Mouse (Mus musculus) left cerebral cortex, postnatal 10 days (tissue): ENCODE data around the gene Abr. TPM values are rescaled to one million over a fixed set of nuclear protein-coding genes. Genes with fewer than 3 reads are reported as not detected.

Experiments used
- DNase-seq, 2 experiments: peaks; one replicate each; pipeline ENCODE4 v3.0.0; 2021 to 2022; ENCODE audit warnings: low spot score in 2 of 2, mixed read lengths in 1 of 2; ENCODE audit errors: extremely low spot score in 1 of 2
- intact Hi-C: fragments of 180-260 bp; cut with DNase I; formaldehyde crosslinking; loops from one replicate; pipeline ENCODE4 v1.15.1; 2025
- total RNA-seq, 2 experiments: library from RNA; stranded (reverse); gene quantifications; 2 replicates each; pipeline ENCODE4 v1.2.3; 2021

The Abr gene
- 100 to 1,000 TPM; 322 to 328 TPM for total RNA-seq

- intact Hi-C loops: no loop called here
- DNase-seq: peak; percentile 11 to 68
Measured at GRCm38 (mm10) chr11:76622152-76622565, at the start of gene Abr. Gene Abr (minus strand): TSS chr11:76622314.

- no peak for DNase-seq
- intact Hi-C loops: no loop called here
Measured at GRCm38 (mm10) chr11:76667807-76668206, 45.7 kb upstream of the Abr start.

GRCm38 (mm10) chr11:76666002-76666649, 44.0 kb upstream of the Abr start:
- intact Hi-C loops: no loop called here
- DNase-seq: no peak

- no peak for DNase-seq
- intact Hi-C loops: no loop called here
Measured at GRCm38 (mm10) chr11:76661790-76662468, 39.8 kb upstream of the Abr start.

- intact Hi-C loops: loop anchor here (5.0 kb wide), 1 partner anchor 83 kb away; no protein-coding TSS in a partner anchor
- DNase-seq: no peak
Measured at GRCm38 (mm10) chr11:76659138-76659930, 37.2 kb upstream of the Abr start.

- intact Hi-C loops: loop anchor here (5.0 kb wide), 1 partner anchor 85 kb away; no protein-coding TSS in a partner anchor
- no peak for DNase-seq
Measured at GRCm38 (mm10) chr11:76657450-76657970, 35.4 kb upstream of the Abr start.

GRCm38 (mm10) chr11:76655106-76655505, 33.0 kb upstream of the Abr start:
- peak; percentile 42 to 64 for DNase-seq
- intact Hi-C loops: loop anchor here (2.0 to 5.0 kb wide), 2 partner anchors 87 to 108 kb away; partner anchors contain the start of gene Gosr1

- intact Hi-C loops: no loop called here
- no peak for DNase-seq
Measured at GRCm38 (mm10) chr11:76652838-76653334, 30.8 kb upstream of the Abr start.

GRCm38 (mm10) chr11:76650862-76651560, 28.9 kb upstream of the Abr start:
- peak in 1 of 2 experiments; percentile 62 for DNase-seq
- intact Hi-C loops: no loop called here

- peak; percentile 63 to 80 for DNase-seq
- intact Hi-C loops: loop anchor here (5.0 to 10.0 kb wide), 4 partner anchors 73 to 190 kb away; no protein-coding TSS in a partner anchor
Measured at GRCm38 (mm10) chr11:76647500-76647899, 25.4 kb upstream of the Abr start.

- intact Hi-C loops: loop anchor here (5.0 to 10.0 kb wide), 4 partner anchors 72 to 190 kb away; no protein-coding TSS in a partner anchor
- DNase-seq: peak in 1 of 2 experiments; percentile 51
Measured at GRCm38 (mm10) chr11:76647062-76647461, 24.9 kb upstream of the Abr start.

- intact Hi-C loops: loop anchor here (5.0 to 10.0 kb wide), 4 partner anchors 71 to 189 kb away; no protein-coding TSS in a partner anchor
Measured at GRCm38 (mm10) chr11:76645955-76646354, 23.8 kb upstream of the Abr start.

GRCm38 (mm10) chr11:76645036-76645435, 22.9 kb upstream of the Abr start:
- intact Hi-C loops: loop anchor here (5.0 to 10.0 kb wide), 4 partner anchors 70 to 188 kb away; no protein-coding TSS in a partner anchor
- DNase-seq: no peak

More at GRCm38 (mm10) chr11:76645955-76646354, 23.8 kb upstream of the Abr start:
- DNase-seq: peak; percentile 90 to 91

GRCm38 (mm10) chr11:76644257-76644656, 22.1 kb upstream of the Abr start:
- DNase-seq: no peak
- intact Hi-C loops: loop anchor here (10.0 kb wide), 2 partner anchors 69 to 99 kb away; no protein-coding TSS in a partner anchor

GRCm38 (mm10) chr11:76640231-76640630, 18.1 kb upstream of the Abr start:
- no peak for DNase-seq
- intact Hi-C loops: loop anchor here (10.0 kb wide), 2 partner anchors 65 to 95 kb away; no protein-coding TSS in a partner anchor

GRCm38 (mm10) chr11:76639269-76639985, 17.3 kb upstream of the Abr start:
- no peak for DNase-seq
- intact Hi-C loops: no loop called here

GRCm38 (mm10) chr11:76630487-76630886, 8.4 kb upstream of the Abr start:
- intact Hi-C loops: no loop called here
- DNase-seq: no peak
